Mouse (Mus musculus): ENCODE results near the gene Rgs7bp. TPM values are rescaled to one million over a fixed set of nuclear protein-coding genes. Genes with fewer than 3 reads are reported as not detected.

The Rgs7bp gene
- polyA plus RNA-seq, 1 experiment = under 0.01 TPM

GRCm38 (mm10) chr13:104938966-104939593 is 115.7 kb downstream of the Rgs7bp start:
- H3ac ChIP-seq (ENCODE audit: control insufficient read depth, insufficient read length) = no peak overlapping the region
- TF ChIP-seq TCF3 (IDR thresholded peaks at IDR 0.05; ENCODE audit: insufficient read length, low read depth) = no peak
- TF ChIP-seq E2F4 (IDR thresholded peaks at IDR 0.05; ENCODE audit: insufficient read depth) = no peak
- H3K36me3 ChIP-seq (ENCODE audit: control insufficient read depth, insufficient read depth) = no peaks in the 10 kb centered on the region
- no peak overlapping the region for H3K4me2 ChIP-seq (ENCODE audit: low read depth)
- H3K4me3 ChIP-seq = no peak overlapping the region
- H3K79me2 ChIP-seq (ENCODE audit: control insufficient read depth, insufficient read depth) = no peaks in the 10 kb centered on the region
- H3K27me3 ChIP-seq (ENCODE audit: control insufficient read depth, insufficient read depth, insufficient read length) = peaks cover 11% of the 10 kb centered on the region

- Histone ChIP-seq H3K27me3 (ENCODE audit: control insufficient read depth, insufficient read depth, insufficient read length) (no peaks in the 10 kb centered on the region), H3K36me3 (ENCODE audit: control insufficient read depth, insufficient read depth) (no peaks in the 10 kb centered on the region), H3K4me3 (no peak overlapping the region), H3ac (ENCODE audit: control insufficient read depth, insufficient read length) (no peak overlapping the region), H3K4me2 (ENCODE audit: low read depth) (peak overlapping the region; percentile 38), H3K79me2 (ENCODE audit: control insufficient read depth, insufficient read depth) (no peaks in the 10 kb centered on the region)
- TF ChIP-seq REST (IDR thresholded peaks at IDR 0.05; ENCODE audit: insufficient read depth, insufficient read length) (no peak), MAX (IDR thresholded peaks at IDR 0.05; ENCODE audit: low read depth) (no peak), TCF12 (IDR thresholded peaks at IDR 0.05; ENCODE audit: insufficient read depth, poor library complexity, severe bottlenecking) (no peak), SRF (IDR thresholded peaks at IDR 0.05; ENCODE audit: control insufficient read depth, insufficient read length, low read depth) (no peak), USF1 (IDR thresholded peaks at IDR 0.05; ENCODE audit: low read depth) (no peak), CEBPB (IDR thresholded peaks at IDR 0.05; ENCODE audit: insufficient read depth, poor library complexity, severe bottlenecking) (no peak), POLR2AphosphoS2 (IDR thresholded peaks at IDR 0.05; ENCODE audit: insufficient read length, low read depth) (no peak), POLR2A (IDR thresholded peaks at IDR 0.05; ENCODE audit: insufficient read length, low read depth) (no peak), TCF3 (IDR thresholded peaks at IDR 0.05; ENCODE audit: insufficient read length, low read depth) (no peak)
Observed at GRCm38 (mm10) chr13:104937759-104938158, 117.0 kb downstream of the Rgs7bp start.

GRCm38 (mm10) chr13:104936586-104936985 is 118.1 kb downstream of the Rgs7bp start:
- no peak overlapping the region for H3K4me3 ChIP-seq
- no peaks in the 10 kb centered on the region for H3K36me3 ChIP-seq (ENCODE audit: control insufficient read depth, insufficient read depth)
- TF ChIP-seq MAX (IDR thresholded peaks at IDR 0.05; ENCODE audit: low read depth) (no peak), POLR2A (IDR thresholded peaks at IDR 0.05; ENCODE audit: insufficient read length, low read depth) (no peak), SRF (IDR thresholded peaks at IDR 0.05; ENCODE audit: control insufficient read depth, insufficient read length, low read depth) (no peak)
- no peaks in the 10 kb centered on the region for H3K27me3 ChIP-seq (ENCODE audit: control insufficient read depth, insufficient read depth, insufficient read length)
- H3ac ChIP-seq (ENCODE audit: control insufficient read depth, insufficient read length) = no peak overlapping the region
- no peaks in the 10 kb centered on the region for H3K79me2 ChIP-seq (ENCODE audit: control insufficient read depth, insufficient read depth)
- H3K4me2 ChIP-seq (ENCODE audit: low read depth) = no peak overlapping the region

- no peaks in the 10 kb centered on the region for H3K36me3 ChIP-seq (ENCODE audit: control insufficient read depth, insufficient read depth)
- TF ChIP-seq POLR2AphosphoS2 (IDR thresholded peaks at IDR 0.05; ENCODE audit: insufficient read length, low read depth) (no peak), E2F4 (IDR thresholded peaks at IDR 0.05; ENCODE audit: insufficient read depth) (no peak), TCF3 (IDR thresholded peaks at IDR 0.05; ENCODE audit: insufficient read length, low read depth) (no peak), REST (IDR thresholded peaks at IDR 0.05; ENCODE audit: insufficient read depth, insufficient read length) (no peak), USF1 (IDR thresholded peaks at IDR 0.05; ENCODE audit: low read depth) (no peak), CEBPB (IDR thresholded peaks at IDR 0.05; ENCODE audit: insufficient read depth, poor library complexity, severe bottlenecking) (0 out of 2 replicates have a peak, but pooled peaks have one; percentile 36)
- H3ac ChIP-seq (ENCODE audit: control insufficient read depth, insufficient read length) = no peak overlapping the region
- H3K4me3 ChIP-seq = no peak overlapping the region
- H3K27me3 ChIP-seq (ENCODE audit: control insufficient read depth, insufficient read depth, insufficient read length) = no peaks in the 10 kb centered on the region
- H3K4me2 ChIP-seq (ENCODE audit: low read depth) = peak overlapping the region; percentile 12
- no peaks in the 10 kb centered on the region for H3K79me2 ChIP-seq (ENCODE audit: control insufficient read depth, insufficient read depth)
Observed at GRCm38 (mm10) chr13:104931635-104932532, 122.8 kb downstream of the Rgs7bp start.

GRCm38 (mm10) chr13:104930814-104931213 is 123.9 kb downstream of the Rgs7bp start:
- H3K36me3 ChIP-seq (ENCODE audit: control insufficient read depth, insufficient read depth) = no peaks in the 10 kb centered on the region
- no peak overlapping the region for H3K4me3 ChIP-seq
- no peaks in the 10 kb centered on the region for H3K79me2 ChIP-seq (ENCODE audit: control insufficient read depth, insufficient read depth)
- H3ac ChIP-seq (ENCODE audit: control insufficient read depth, insufficient read length) = no peak overlapping the region
- no peak overlapping the region for H3K4me2 ChIP-seq (ENCODE audit: low read depth)
- TF ChIP-seq POLR2AphosphoS2 (IDR thresholded peaks at IDR 0.05; ENCODE audit: insufficient read length, low read depth) (no peak), REST (IDR thresholded peaks at IDR 0.05; ENCODE audit: insufficient read depth, insufficient read length) (no peak), MYOG (IDR thresholded peaks at IDR 0.05; ENCODE audit: control insufficient read depth in 1 of 3, insufficient read depth in 1 of 3, insufficient read length in 2 of 3, low read depth in 2 of 3) (no peak), MYOD1 (IDR thresholded peaks at IDR 0.05; ENCODE audit: control insufficient read depth in 1 of 3, insufficient read length in 2 of 3, low read depth in 2 of 3) (no peak), POLR2A (IDR thresholded peaks at IDR 0.05; ENCODE audit: insufficient read length, low read depth) (no peak), TCF3 (IDR thresholded peaks at IDR 0.05; ENCODE audit: insufficient read length, low read depth) (no peak)
- H3K27me3 ChIP-seq (ENCODE audit: control insufficient read depth, insufficient read depth, insufficient read length) = no peaks in the 10 kb centered on the region
